Mouse (Mus musculus) testis, adult 2 months (tissue): ENCODE measurements around the gene Ddx56.

Experiments used
- CTCF ChIP-seq: fragments of 200-500 bp; IDR thresholded peaks from 2 replicates; pipeline ENCODE4 v1.5.1; 2012; ENCODE audit warnings: low read depth, mild to moderate bottlenecking, inconsistent platforms, low read length, moderate library complexity; ENCODE audit not compliant: control insufficient read depth, insufficient read depth, insufficient replicate concordance
- POLR2A ChIP-seq: fragments of 200-500 bp; IDR thresholded peaks from 2 replicates; pipeline ENCODE4 v1.6.1; 2012; ENCODE audit warnings: low read depth, mild to moderate bottlenecking, inconsistent platforms, low read length, moderate library complexity; ENCODE audit not compliant: control insufficient read depth

DNA sequence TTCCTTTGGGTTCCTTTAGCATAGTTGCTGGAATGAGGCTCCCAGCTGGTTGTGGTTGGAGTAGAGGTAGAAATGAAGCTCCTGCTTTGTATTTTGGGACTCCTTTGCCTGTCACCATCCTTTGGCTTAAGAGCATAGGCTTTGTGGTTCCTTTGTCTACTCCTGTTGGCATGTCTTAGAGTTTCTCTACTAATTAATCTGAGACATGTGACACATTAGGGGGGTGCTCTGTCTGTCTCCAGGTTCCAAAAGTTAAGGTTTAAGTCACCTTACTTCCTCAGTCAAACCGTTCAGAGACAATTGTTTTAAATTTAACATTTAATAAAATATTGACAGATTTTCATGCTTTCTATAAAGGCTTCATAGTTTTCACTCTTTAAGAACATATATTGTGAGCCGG lies 26.0 kb upstream of the Ddx56 start:
- TF ChIP-seq CTCF (no peak), POLR2A (no peak)
